Mouse (Mus musculus): ENCODE measurements at regions not wholly inside any gene's neighbourhood (a gene's known extent, or its start where the extent isn't known, plus 50 kb on each side); places are given as distances from the start of the nearest gene placed in this dataset.
A peak's percentile ranks its signal among the peaks of the same experiment; 100 is the strongest.

- peak in 1 of 2 experiments; percentile 9 for DNase-seq (ENCODE audit: low spot score in 2 of 2)
These were observed 365.1 kb downstream of the Dmrt2 start for GRCm38 (mm10) chr19:26037270-26037669.

- no peak for DNase-seq (ENCODE audit: low spot score in 2 of 2)
These were observed 379.4 kb downstream of the Dmrt2 start for GRCm38 (mm10) chr19:26051478-26052215.

GRCm38 (mm10) chr19:26059668-26060067, 387.5 kb downstream of the Dmrt2 start:
- DNase-seq (ENCODE audit: low spot score in 2 of 2): no peak

GRCm38 (mm10) chr19:26068553-26068952, 396.3 kb downstream of the Dmrt2 start:
- no peak for DNase-seq (ENCODE audit: low spot score in 2 of 2)

GRCm38 (mm10) chr19:26069908-26070307, 397.7 kb downstream of the Dmrt2 start:
- no peak for DNase-seq (ENCODE audit: low spot score in 2 of 2)

- no peak for DNase-seq (ENCODE audit: low spot score in 2 of 2)
These were observed 416.1 kb downstream of the Dmrt2 start for GRCm38 (mm10) chr19:26088318-26088717.

- DNase-seq (ENCODE audit: low spot score in 2 of 2): no peak
These were observed 419.2 kb downstream of the Dmrt2 start for GRCm38 (mm10) chr19:26091386-26091785.

- DNase-seq (ENCODE audit: low spot score in 2 of 2): no peak
These were observed 421.6 kb downstream of the Dmrt2 start for GRCm38 (mm10) chr19:26093844-26094243.

- DNase-seq (ENCODE audit: low spot score in 2 of 2): no peak
These were observed 442.1 kb downstream of the Dmrt2 start for GRCm38 (mm10) chr19:26114326-26114725.

- no peak for DNase-seq (ENCODE audit: low spot score in 2 of 2)
These were observed 456.2 kb downstream of the Dmrt2 start for GRCm38 (mm10) chr19:26128423-26128822.

- no peak for DNase-seq (ENCODE audit: low spot score in 2 of 2)
These were observed 462.2 kb downstream of the Dmrt2 start for GRCm38 (mm10) chr19:26134385-26134784.

- no peak for DNase-seq (ENCODE audit: low spot score in 2 of 2)
These were observed 463.3 kb downstream of the Dmrt2 start for GRCm38 (mm10) chr19:26135398-26136104.

- DNase-seq (ENCODE audit: low spot score in 2 of 2): no peak
These were observed 464.2 kb upstream of the Smarca2 start for GRCm38 (mm10) chr19:26140647-26141046.

- DNase-seq (ENCODE audit: low spot score in 2 of 2): no peak
These were observed 461.3 kb upstream of the Smarca2 start for GRCm38 (mm10) chr19:26143539-26143938.

- no peak for DNase-seq (ENCODE audit: low spot score in 2 of 2)
These were observed 453.6 kb upstream of the Smarca2 start for GRCm38 (mm10) chr19:26151216-26151615.

- DNase-seq (ENCODE audit: low spot score in 2 of 2): peak in 1 of 2 experiments; percentile 6
These were observed 439.9 kb upstream of the Smarca2 start for GRCm38 (mm10) chr19:26164993-26165392.

GRCm38 (mm10) chr19:26181774-26182173, 423.1 kb upstream of the Smarca2 start:
- no peak for DNase-seq (ENCODE audit: low spot score in 2 of 2)

- no peak for DNase-seq (ENCODE audit: low spot score in 2 of 2)
These were observed 419.8 kb upstream of the Smarca2 start for GRCm38 (mm10) chr19:26185012-26185411.

GRCm38 (mm10) chr19:26190803-26191202, 414.0 kb upstream of the Smarca2 start:
- no peak for DNase-seq (ENCODE audit: low spot score in 2 of 2)

- no peak for DNase-seq (ENCODE audit: low spot score in 2 of 2)
These were observed 411.2 kb upstream of the Smarca2 start for GRCm38 (mm10) chr19:26193664-26194063.

- no peak for DNase-seq (ENCODE audit: low spot score in 2 of 2)
These were observed 396.1 kb upstream of the Smarca2 start for GRCm38 (mm10) chr19:26208760-26209159.

GRCm38 (mm10) chr19:26234539-26234938, 370.3 kb upstream of the Smarca2 start:
- no peak for DNase-seq (ENCODE audit: low spot score in 2 of 2)

GRCm38 (mm10) chr19:26244067-26244466, 360.8 kb upstream of the Smarca2 start:
- DNase-seq (ENCODE audit: low spot score in 2 of 2): no peak
